Mouse (Mus musculus) embryonic facial prominence, embryonic 10.5 days (tissue): ENCODE results near the gene Nelfb. TPM values are rescaled to one million over a fixed set of nuclear protein-coding genes. Genes with fewer than 3 reads are reported as not detected.

Experiments
- DNase-seq: peaks from one replicate; pipeline ENCODE4 v3.0.0-alpha.2; 2017; ENCODE audit warnings: low spot score
- H3K27ac ChIP-seq: fragments of 300-500 bp; sonication (generic); replicated peaks from 2 replicates; pipeline ENCODE4 v1.5.1; 2016; ENCODE audit warnings: mild to moderate bottlenecking
- H3K27me3 ChIP-seq: fragments of 300-500 bp; sonication (generic); replicated peaks from 2 replicates; pipeline ENCODE4 v1.6.1; 2016; ENCODE audit warnings: low read depth, mild to moderate bottlenecking; ENCODE audit not compliant: poor library complexity, severe bottlenecking
- H3K36me3 ChIP-seq: fragments of 300-500 bp; sonication (generic); replicated peaks from 2 replicates; pipeline ENCODE4 v1.6.1; 2016; ENCODE audit warnings: mild to moderate bottlenecking, moderate library complexity
- H3K4me1 ChIP-seq: fragments of 300-500 bp; sonication (generic); 2 replicates; pipeline ENCODE4 v1.6.1; 2016
- H3K4me3 ChIP-seq: fragments of 300-500 bp; sonication (generic); 2 replicates; pipeline ENCODE4 v1.5.1; 2016; ENCODE audit warnings: mild to moderate bottlenecking, moderate library complexity
- H3K9me3 ChIP-seq: fragments of 300-500 bp; sonication (generic); 2 replicates; pipeline ENCODE4 v1.6.1; 2016; ENCODE audit warnings: mild to moderate bottlenecking
- WGBS: fragments of 180-500 bp; shearing (Covaris S2); methylation state at CpG from one replicate; pipeline ENCODE4 v1.1.7; 2016; 5-methylcytosine and 5-hydroxymethylcytosine counted together
- polyA plus RNA-seq: library from polyadenylated mRNA; unstranded; fragments of >200 nt; fragmentation: Nextera tagmentation; extraction: Ambion mirVana; gene quantifications from 2 replicates; pipeline ENCODE4 v1.2.1, GENCODE M21; 2016

The Nelfb gene
- polyA plus RNA-seq, 1 experiment from 2014 or later, result 124 TPM

DNA sequence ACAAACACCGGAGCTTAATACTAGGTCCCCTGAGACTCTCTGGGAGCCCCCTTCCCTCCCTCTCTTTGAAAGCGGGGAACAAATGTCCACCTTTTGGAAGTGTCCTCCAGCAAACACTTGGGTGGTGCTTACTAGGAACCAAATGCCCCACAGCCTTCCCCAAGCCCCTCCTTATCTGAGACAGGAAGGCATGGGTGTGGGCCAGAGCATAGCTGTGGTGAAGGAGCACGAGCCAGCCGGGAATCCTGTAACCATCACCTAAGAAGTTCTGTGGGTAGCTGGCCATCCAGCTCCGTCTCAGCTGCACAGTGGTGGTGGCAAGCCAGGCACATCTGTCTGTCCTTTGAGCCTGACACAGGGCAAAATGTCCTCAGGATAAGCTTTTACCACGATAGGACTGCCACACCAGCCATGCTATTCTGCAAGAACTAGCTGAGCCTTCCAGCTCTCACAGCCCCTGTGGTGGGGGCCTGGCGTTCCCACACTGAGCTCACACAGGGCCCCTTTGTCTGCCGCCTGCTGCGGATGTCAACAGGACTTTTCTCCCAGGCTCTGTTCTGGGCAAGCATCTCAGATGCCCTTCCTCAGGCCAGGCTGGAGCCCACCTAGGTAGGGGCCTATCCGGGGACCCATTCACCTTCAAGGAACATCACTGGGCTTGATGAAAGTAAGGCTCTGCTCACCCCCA is 32.9 kb downstream of the Nelfb start:
- H3K4me1 ChIP-seq, result peaks cover 81% of the 10 kb centered on the region
- peak; percentile 32 for DNase-seq
- peak overlapping the region; percentile 39; the same call in 1 of the 2 replicates for H3K4me3 ChIP-seq
- peaks cover 79% of the 10 kb centered on the region for H3K27me3 ChIP-seq
- H3K27ac ChIP-seq, result peak overlapping the region; percentile 77
- no peaks in the 10 kb centered on the region for H3K9me3 ChIP-seq
- H3K36me3 ChIP-seq, result no peaks in the 10 kb centered on the region
- WGBS, result 24% methylated on average over 10 of the region's 10 CpGs

DNA sequence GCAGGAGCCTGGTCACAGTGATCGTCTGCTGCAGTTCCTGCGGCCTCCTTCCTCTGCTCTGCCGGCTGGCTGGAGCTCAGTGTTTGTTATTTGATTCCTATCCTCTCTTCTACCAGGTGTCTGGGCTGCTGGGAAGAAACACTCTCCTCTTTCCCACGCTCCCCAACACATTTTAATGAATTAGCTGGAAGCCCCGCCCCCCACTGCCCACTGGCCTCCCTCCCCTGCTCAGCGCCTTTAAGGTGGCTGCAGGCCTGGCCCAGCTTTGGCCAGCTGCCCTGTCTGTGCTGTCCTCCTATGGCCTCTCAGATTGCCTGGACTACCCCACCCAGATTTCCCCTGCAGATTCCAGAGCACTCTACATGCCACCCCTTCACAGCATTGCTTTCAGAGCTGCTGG is 33.6 kb downstream of the Nelfb start:
- DNase-seq, result peak; percentile 58
- Histone ChIP-seq H3K4me1 (peaks cover 80% of the 10 kb centered on the region), H3K27me3 (peaks cover 71% of the 10 kb centered on the region), H3K27ac (peak overlapping the region; percentile 77), H3K9me3 (no peaks in the 10 kb centered on the region), H3K4me3 (peak overlapping the region; percentile 39; the same call in 1 of the 2 replicates), H3K36me3 (no peaks in the 10 kb centered on the region)
- WGBS, result 7% methylated on average over 6 of the region's 6 CpGs

DNA sequence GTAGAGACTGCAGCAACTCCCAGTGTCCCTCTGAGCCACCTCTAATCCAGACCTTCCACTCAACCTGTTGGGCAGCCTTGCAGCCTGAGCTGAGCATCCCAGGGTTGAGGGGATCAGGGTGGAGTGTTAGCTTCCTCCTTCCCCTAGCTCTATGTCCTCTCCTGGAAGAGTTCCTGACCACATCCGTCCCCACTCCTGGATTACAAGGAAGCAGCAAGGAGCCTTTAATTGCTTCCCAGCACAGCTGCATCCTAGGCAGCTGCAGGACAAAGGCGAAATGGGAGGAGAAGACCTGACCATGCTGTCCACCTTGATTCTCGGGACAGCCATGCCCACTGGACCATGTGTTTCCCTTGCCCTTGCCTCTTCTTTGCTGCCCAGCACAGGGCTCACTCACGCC is 34.2 kb downstream of the Nelfb start:
- Histone ChIP-seq H3K4me1 (peaks cover 82% of the 10 kb centered on the region), H3K9me3 (no peaks in the 10 kb centered on the region), H3K27ac (peak overlapping the region; percentile 77), H3K27me3 (peaks cover 65% of the 10 kb centered on the region), H3K4me3 (peak overlapping the region; percentile 39; the same call in 1 of the 2 replicates), H3K36me3 (no peaks in the 10 kb centered on the region)
- DNase-seq, result no peak
- 34% methylated on average over 4 of the region's 4 CpGs for WGBS

DNA sequence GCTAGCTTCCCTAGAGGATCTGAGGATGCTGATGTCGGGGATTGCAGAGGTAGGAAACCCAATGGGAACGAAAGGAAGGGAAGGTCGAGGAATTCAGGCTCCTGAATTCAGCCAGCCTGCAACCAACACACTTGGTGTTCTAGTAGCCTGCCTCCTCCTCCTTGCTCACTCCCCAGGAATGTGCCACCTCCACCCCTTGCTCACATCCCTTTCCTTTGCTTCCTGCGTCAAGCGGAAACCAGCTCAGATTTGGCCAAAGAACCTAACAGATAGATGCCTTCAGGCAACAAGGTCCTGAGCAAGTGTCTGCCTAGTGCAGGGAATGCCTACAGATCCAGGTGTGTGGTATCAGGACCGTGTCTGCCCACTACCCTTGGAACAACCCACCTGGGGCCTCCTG is 34.7 kb downstream of the Nelfb start:
- H3K9me3 ChIP-seq, result no peaks in the 10 kb centered on the region
- peak overlapping the region; percentile 39; the same call in 1 of the 2 replicates for H3K4me3 ChIP-seq
- 61% methylated on average over 6 of the region's 6 CpGs for WGBS
- H3K27ac ChIP-seq, result peak overlapping the region; percentile 77
- DNase-seq, result no peak
- H3K27me3 ChIP-seq, result peaks cover 61% of the 10 kb centered on the region
- H3K4me1 ChIP-seq, result peaks cover 80% of the 10 kb centered on the region
- no peaks in the 10 kb centered on the region for H3K36me3 ChIP-seq

DNA sequence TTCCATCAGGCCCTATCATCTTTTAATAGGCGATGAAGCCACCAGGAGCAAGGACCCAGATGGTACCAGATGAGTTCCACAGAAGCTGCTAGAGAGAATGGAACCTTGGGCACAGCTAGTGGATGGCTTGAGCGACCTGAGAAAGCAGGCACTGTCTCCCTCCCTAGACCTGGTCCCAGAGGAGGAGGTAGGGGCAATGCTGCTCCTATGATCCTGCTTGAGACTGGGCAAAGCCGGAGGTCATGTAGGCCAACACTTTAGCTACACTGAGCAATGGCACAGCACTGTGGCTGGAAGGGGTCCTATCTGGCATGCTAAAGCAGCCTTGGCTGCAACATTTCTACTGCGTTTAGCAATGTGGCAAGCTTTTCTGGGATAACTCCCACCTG is 35.6 kb downstream of the Nelfb start:
- no peak overlapping the region for H3K27ac ChIP-seq
- peaks cover 77% of the 10 kb centered on the region for H3K4me1 ChIP-seq
- no peaks in the 10 kb centered on the region for H3K9me3 ChIP-seq
- H3K27me3 ChIP-seq, result peaks cover 52% of the 10 kb centered on the region
- H3K36me3 ChIP-seq, result no peaks in the 10 kb centered on the region
- 78% methylated on average over 4 of the region's 4 CpGs for WGBS
- H3K4me3 ChIP-seq, result no peak overlapping the region
- DNase-seq, result no peak

DNA sequence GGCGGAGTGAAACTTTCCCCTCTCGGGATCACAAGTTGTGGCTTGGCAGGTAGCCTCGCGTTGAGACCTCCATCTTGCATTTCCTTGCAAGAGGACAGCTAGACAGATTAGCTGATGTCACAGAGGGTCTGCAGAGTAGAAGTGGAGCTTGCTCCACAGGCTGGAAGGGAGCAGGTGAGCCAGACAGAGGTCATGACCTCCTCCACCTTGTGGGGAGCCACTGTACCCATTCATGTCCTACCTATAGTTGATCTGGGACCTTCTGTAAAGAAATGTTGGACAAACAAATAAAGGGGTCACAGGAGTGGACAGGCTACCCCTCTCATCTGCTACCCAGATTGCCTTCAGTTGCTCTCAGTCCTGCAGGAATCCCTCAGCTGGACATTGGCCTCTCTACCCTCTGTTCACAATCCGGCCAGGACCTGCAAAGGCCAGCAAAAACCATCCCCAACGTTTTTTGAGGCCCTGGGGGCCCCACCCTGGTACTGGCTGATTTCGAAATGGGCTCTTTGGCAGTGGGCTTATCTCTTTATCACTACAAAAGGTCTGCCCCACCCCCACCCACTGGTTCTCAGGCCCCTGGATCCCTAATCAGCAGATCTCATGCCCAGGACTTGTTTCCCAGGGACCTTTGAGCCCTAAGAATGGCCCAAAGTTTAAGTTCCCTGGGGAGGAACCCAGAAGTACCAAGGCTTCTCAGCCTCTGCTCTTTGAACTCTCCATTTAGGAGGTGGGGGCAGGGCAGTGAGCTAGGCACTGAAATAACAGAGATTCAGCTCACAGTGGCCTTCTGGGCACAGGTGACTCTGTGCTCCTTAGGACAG is 36.2 kb downstream of the Nelfb start:
- Histone ChIP-seq H3K36me3 (no peaks in the 10 kb centered on the region), H3K4me3 (no peak overlapping the region), H3K9me3 (no peaks in the 10 kb centered on the region), H3K27ac (no peak overlapping the region), H3K27me3 (peaks cover 46% of the 10 kb centered on the region), H3K4me1 (peaks cover 79% of the 10 kb centered on the region)
- no peak for DNase-seq
- 57% methylated on average over 7 of the region's 7 CpGs for WGBS

DNA sequence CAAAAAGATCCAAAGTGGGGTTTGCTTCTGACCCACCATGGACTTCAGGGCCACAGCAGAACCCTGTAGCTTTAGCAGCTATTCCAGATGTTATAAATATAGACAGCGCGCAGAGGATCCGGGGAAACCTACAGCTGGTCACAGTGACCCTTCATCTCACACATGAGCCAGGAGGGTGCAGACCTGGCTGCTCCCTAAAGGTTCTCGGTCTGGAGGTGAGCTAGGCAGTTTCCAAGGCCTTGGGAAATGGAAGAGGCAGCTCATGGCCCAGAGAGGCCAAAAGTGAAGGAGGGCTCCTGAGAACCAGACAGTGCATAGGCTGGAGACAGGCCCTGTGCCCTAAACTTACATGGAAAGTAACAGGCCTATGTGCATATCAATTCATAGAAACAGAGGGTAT is 37.5 kb downstream of the Nelfb start:
- Histone ChIP-seq H3K36me3 (no peaks in the 10 kb centered on the region), H3K9me3 (no peaks in the 10 kb centered on the region), H3K4me1 (peaks cover 81% of the 10 kb centered on the region), H3K27me3 (peaks cover 34% of the 10 kb centered on the region), H3K27ac (no peak overlapping the region), H3K4me3 (no peak overlapping the region)
- DNase-seq, result no peak
- WGBS, result 89% methylated on average over 4 of the region's 4 CpGs

DNA sequence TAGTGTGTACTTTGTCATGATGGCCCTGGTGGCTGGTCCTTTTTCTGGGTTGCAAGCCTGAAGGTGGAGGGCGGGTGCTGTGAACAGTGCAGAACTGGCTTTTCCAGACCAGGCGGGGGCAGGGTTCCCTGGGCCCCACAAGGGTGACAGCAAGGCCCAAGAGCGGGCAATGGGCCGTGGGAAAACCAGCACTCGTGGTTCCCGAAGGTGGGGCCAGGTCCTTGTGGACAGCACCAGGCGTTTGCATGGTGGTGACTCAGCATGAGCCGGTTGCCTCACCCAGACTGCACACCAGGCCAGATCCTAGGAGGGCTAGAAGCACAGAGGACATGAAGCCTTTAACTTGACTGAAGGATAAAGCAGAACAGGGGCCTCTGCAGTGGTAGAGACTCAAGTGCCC is 38.7 kb downstream of the Nelfb start:
- Histone ChIP-seq H3K27me3 (peaks cover 22% of the 10 kb centered on the region), H3K4me3 (no peak overlapping the region), H3K9me3 (no peaks in the 10 kb centered on the region), H3K4me1 (peaks cover 81% of the 10 kb centered on the region), H3K27ac (peak overlapping the region; percentile 5; the same call in 1 of the 2 replicates), H3K36me3 (no peaks in the 10 kb centered on the region)
- no peak for DNase-seq
- WGBS, result 72% methylated on average over 8 of the region's 8 CpGs

DNA sequence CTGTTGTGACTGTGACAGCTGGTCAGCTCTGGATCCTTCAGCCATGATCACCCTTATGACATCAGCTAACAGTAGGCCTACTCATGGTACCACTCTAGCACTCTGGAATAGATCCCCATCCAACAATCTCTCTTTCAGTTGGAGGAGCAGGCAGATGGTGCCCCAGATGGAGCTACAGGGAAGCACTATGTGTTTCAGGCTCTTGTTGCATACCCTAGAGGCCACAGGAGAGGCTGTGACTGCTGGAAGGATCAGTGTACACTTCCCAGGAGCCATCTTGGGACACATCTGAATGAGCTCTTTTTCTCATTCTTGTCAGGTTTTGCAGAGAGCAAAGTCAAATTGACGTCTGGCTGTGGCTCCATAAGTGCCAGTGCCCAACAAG is 39.5 kb downstream of the Nelfb start:
- H3K36me3 ChIP-seq, result no peaks in the 10 kb centered on the region
- H3K4me3 ChIP-seq, result no peak overlapping the region
- H3K4me1 ChIP-seq, result peaks cover 81% of the 10 kb centered on the region
- no peaks in the 10 kb centered on the region for H3K9me3 ChIP-seq
- peaks cover 13% of the 10 kb centered on the region for H3K27me3 ChIP-seq
- WGBS, result 67% methylated on average over 1 of the region's 1 CpGs
- no peak overlapping the region for H3K27ac ChIP-seq
- DNase-seq, result no peak

DNA sequence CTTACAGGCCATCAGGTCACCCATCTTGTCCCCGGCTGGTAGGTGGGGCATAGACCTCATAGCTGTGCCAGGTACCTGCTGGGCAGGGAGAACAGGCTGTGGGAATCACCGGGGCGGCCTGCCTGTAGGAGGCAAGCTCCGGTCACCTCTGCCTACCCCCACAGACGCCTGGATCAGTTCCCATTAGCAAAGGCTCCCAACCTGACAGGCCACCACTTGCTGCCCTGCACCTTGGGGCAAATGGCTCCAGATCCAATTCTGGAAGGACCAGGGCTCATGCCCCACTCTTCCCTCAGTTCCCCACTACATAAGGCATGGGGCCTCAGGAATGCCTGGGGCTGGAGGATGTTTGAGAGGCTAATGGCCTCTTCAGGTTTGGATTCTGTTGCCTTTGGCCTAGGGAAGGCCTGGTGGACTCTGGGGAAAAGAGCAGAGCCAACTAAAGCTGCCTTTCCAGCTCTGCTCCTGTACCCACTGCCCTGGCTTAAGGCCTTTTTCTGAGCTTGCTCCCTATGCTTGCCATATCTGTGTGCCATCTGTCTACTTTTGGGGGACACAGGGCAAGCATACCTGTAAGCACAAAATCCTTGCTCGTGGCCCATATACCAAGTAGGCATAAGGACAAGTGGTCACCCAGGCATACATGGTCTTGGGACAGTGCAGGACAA is 40.1 kb downstream of the Nelfb start:
- WGBS, result 85% methylated on average over 6 of the region's 6 CpGs
- peak overlapping the region; percentile 36 for H3K27ac ChIP-seq

DNA sequence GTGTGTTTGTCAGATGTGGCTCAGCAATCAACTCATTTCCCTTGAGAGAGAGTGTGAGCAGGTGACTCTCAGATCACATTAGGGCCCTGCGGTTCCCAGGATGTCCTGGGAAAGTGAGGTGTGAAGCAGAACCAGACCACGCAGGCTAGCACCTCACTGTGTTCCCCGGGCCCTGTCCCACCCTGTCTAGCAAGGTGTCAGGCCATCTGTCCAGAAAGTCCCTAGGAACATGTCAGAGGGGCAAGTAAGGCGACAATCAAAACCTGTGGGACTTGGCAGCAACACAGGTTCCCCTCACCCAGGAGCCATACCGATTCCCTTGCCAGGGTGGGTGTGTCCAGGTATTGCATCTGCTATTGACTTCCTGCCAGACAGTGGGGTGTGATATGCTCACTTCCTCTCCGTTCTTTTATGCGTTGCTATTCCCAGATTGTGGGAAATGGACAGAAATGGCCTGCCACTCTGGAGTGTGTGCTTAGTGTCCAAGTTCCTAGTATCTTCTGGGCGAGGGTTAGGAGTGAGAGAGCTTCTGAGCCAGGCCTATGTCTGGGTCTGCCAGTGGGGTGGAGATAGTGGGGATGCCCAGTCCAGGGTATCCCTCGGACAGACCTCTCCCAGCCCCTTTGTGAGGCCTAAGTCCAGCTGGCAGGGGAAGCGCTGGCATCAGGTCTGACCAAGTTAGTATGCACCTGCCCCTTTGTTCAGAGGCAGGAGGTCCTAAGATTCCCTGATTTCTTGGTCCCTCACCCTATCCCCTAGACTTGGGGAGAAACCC is 40.8 kb downstream of the Nelfb start:
- H3K4me1 ChIP-seq, result peaks cover 69% of the 10 kb centered on the region
- no peak for DNase-seq

More for the DNA sequence above, 40.1 kb downstream of the Nelfb start:
- Histone ChIP-seq H3K36me3 (no peaks in the 10 kb centered on the region), H3K4me1 (peaks cover 76% of the 10 kb centered on the region), H3K27me3 (peaks cover 8% of the 10 kb centered on the region), H3K4me3 (no peak overlapping the region), H3K9me3 (no peaks in the 10 kb centered on the region)
- DNase-seq, result no peak

DNA sequence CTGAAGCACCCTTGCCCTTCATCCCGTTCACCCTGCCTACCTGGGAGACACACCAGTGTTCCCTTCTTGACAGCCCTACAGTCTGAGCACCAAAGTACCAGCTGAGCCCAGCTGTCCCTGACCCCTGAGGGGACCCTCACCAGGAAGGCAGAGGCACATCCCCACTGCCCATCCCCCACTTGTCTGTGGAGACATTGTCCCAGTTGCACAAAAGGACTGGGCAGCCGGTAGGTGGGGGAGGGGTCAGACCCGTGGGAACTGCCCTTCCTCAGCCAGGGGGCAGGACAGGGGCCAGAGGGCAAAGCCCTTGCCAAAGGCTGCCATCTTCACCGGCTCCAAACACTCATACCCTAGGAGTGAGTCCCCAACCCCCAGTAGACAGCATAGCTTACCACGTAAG is 41.5 kb downstream of the Nelfb start:
- Histone ChIP-seq H3K9me3 (no peaks in the 10 kb centered on the region), H3K4me1 (peaks cover 65% of the 10 kb centered on the region), H3K36me3 (no peaks in the 10 kb centered on the region), H3K27ac (peak overlapping the region; percentile 90), H3K4me3 (peak overlapping the region; percentile 28), H3K27me3 (no peaks in the 10 kb centered on the region)
- 8% methylated on average over 5 of the region's 5 CpGs for WGBS
- DNase-seq, result peak; percentile 55

More for the DNA sequence above, 40.8 kb downstream of the Nelfb start:
- 76% methylated on average over 10 of the region's 10 CpGs for WGBS
- peak overlapping the region; percentile 90 for H3K27ac ChIP-seq
- no peaks in the 10 kb centered on the region for H3K36me3 ChIP-seq
- peaks cover 3% of the 10 kb centered on the region for H3K27me3 ChIP-seq
- H3K9me3 ChIP-seq, result no peaks in the 10 kb centered on the region
- H3K4me3 ChIP-seq, result no peak overlapping the region
